Mouse (Mus musculus) embryonic stem cell, embryonic (primary cell): Measurements from ENCODE around the gene Klra17.
"Not testable (repeated sequence)": the region's sequence is repeated elsewhere in the genome, so short reads cannot be mapped to it uniquely, and the experiment has no call there.

Experiments used
- CTCF ChIA-PET, 4 experiments: fragments of 300-600 bp in 2 of 4; fragments of 350-600 bp in 2 of 4; sonication (Branson Sonifier 250); formaldehyde crosslinking; loops; one replicate each; lab custom pipeline; 2022; ENCODE audit warnings: inconsistent platforms in 2 of 4; lab: Charles Lee
- POLR2A ChIA-PET, 4 experiments: fragments of 300-600 bp in 2 of 4; fragments of 350-600 bp in 2 of 4; sonication (Branson Sonifier 250); formaldehyde crosslinking; loops; one replicate each; lab custom pipeline; 2022; ENCODE audit warnings: antibody characterized with exemption in 4 of 4, inconsistent platforms in 1 of 4; lab: Charles Lee

Klra17 gene

DNA sequence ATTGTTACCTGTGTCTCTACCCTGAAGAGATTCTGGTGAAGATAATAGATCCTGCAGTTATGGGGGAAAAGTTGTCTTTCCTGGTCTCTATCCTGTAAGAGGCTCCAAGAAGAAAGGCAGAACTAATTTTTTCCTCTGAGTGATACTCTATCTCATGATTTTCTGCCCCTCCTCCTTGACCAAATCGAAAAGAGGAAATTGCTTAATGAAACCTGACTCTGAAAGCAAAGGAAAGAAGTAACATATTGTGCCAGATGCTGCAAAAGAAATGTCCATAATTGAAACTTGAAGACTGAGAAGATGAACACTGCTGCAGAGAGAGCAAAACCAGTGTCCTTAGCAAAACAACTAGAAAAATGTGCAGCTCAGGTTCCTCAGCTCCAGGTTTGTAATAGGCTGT lies at the start of gene Klra17:
Gene Klra17 (minus strand): TSS at position 124 of the 400 bp plus-strand sequence.
- POLR2A ChIA-PET: no interaction called here
- CTCF ChIA-PET: no interaction called here

DNA sequence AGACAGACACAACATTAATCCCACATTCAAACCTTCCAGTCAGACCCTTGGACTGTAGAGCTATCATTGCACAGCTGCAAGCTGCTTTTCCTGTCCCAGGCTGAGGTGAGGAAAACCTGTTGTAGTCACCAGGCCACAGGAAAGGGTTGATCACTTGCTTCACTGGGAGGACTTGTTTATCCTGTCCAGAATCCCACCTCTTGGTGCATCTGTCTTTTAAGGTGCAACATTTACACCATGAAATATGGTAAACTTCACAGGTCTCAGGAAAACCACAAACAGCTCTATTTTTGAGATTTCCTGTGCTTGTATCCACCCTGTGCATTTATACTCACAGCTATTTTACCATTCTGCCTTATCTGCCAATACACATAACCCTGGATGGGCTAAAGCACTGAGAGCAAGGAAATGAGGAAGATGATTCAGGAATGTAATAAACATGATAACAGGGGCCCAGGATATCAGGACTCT lies 41.0 kb upstream of the Klra17 start, which contains the start of gene Klra5:
Gene Klra5 (minus strand): TSS at position 175 of the 471 bp plus-strand sequence.
- CTCF ChIA-PET, POLR2A ChIA-PET: not testable (repeated sequence)

DNA sequence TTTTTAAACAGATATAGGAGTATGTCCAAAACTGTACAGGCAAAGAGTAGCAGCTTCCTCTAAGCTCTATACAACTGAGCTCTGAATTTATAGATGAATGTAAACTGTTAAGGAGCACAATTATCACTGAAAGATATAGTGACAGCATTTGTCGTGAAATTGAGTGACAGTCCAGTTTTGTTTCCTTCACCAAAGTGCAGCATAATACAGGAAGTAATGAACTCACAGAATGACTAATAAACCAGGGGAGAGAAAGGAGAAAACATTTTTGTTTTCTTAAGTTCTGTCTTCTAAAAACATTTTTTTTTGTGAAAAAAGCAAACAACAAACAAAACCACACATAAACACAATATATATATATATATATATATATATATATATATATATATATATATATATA lies 40.5 kb upstream of the Klra17 start:
- ChIA-PET POLR2A (no interaction called here), CTCF (no interaction called here)

DNA sequence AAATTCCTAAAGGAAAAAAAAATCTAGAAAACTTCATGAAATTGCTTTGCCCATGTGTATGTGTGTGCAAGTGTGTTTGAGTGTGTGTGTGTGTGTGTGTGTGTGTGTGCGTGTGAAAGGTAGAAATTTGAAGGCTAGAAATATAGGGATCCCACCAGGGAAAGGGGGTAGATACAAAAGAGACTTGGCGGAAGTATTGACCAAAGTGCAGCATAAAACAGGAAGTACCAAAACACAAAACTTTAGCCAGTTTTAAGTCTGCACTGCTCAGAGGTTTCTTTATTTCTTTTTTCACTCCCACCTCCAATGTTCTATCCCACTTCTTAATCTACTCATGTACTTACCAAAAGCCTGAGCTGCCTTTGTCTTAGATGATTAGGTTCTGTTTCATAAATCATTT lies 6.1 kb upstream of the Klra17 start:
- POLR2A ChIA-PET: no interaction called here
- CTCF ChIA-PET: no interaction called here

DNA sequence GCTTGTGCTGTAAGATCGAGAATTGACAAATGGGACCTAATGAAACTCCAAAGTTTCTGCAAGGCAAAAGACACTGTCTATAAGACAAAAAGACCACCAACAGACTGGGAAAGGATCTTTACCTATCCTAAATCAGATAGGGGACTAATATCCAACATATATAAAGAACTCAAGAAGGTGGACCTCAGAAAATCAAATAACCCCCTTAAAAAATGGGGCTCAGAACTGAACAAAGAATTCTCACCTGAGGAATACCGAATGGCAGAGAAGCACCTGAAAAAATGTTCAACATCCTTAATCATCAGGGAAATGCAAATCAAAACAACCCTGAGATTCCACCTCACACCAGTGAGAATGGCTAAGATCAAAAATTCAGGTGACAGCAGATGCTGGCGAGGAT lies 14.1 kb downstream of the Klra17 start, which contains the start of gene Gm17631:
Gene Gm17631 (plus strand): TSS at position 301 of the 400 bp plus-strand sequence.
- POLR2A ChIA-PET, CTCF ChIA-PET: not testable (repeated sequence)

DNA sequence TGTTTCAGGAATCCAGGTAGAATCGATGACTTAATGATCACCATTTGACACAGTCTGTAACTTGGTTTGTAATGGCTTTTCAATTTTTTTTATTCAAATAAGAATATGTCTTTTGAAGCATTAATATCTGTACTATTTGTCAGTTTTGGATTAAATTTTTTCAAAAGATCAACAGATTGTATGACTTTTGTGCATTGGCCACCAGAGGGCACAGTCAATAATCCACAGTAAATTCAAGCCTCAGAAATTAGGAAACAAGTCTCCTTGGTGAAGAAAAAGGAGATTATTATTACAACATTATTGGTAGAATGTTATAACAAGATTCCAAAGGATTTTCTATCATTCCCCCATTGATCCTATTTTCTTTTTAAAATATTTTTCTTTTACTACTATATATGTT lies 50.9 kb downstream of the Klra17 start:
- ChIA-PET POLR2A (no interaction called here), CTCF (no interaction called here)

DNA sequence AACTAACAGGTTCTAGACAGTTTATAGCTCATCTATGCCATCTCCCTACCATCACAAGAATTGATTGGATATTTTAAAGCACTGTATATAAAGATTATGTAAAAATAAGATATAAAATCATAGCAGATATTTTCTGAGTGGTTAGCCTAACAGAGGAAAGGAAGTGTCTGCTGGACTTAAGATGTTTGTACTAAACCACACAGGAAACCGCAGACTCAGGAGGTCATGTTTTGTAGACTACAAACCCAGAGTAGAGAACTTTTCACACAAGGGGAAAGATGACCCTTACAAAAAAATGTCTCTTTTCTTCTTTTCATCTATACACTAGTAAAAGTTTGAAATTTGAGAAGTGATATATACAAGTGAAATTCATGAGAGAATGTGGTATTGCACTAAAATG lies 52.5 kb downstream of the Klra17 start:
- CTCF ChIA-PET: no interaction called here
- POLR2A ChIA-PET: no interaction called here

DNA sequence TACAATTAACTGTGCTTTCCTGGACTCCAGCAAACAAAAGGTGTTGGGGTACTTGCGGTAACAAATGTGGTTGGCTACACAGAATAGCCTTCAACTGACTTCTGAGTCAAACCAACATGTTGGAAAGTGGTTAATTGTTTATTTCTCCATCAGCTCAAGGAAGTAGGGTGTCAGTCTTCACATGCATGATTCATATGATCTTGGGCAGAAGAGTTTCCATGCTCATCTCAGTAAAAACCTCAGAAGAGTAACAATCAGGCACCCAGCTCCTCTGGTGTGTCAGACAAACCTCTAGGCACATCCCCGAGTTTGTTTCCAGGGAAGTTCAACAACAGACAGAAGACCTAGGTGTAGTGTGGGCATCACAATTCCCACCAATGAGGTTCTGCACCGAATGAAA lies 58.7 kb downstream of the Klra17 start:
- CTCF ChIA-PET: no interaction called here
- POLR2A ChIA-PET: no interaction called here

DNA sequence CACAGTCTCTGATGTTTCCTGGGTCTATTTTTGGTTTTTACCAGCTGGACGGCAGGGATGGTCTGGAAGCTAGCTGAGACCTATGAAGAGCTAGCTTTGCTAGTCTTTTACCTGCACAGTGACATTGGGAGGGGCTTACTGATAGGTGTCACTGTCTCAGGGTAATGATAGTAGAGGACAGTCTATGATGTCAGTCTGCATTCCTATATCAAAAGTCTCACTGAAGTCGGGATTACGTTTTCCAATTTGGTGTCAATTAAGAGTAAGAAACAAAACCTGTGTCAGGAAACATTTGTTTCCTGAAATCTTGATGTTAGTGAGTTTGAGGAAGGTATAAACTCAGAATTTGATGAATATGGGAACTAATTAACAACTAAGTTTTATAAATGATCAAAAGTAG lies 92.3 kb downstream of the Klra17 start, which contains the start of gene Gm156:
Gene Gm156 (minus strand): TSS at position 101 of the 400 bp plus-strand sequence.
- POLR2A ChIA-PET, CTCF ChIA-PET: not testable (repeated sequence)
